Mouse (Mus musculus): ENCODE results near the gene Atf7. TPM values are rescaled to one million over a fixed set of nuclear protein-coding genes. Genes with fewer than 3 reads are reported as not detected.

Gene Atf7
- polyA plus RNA-seq, 1 experiment from 2014 or later, result 22.1 TPM

DNA sequence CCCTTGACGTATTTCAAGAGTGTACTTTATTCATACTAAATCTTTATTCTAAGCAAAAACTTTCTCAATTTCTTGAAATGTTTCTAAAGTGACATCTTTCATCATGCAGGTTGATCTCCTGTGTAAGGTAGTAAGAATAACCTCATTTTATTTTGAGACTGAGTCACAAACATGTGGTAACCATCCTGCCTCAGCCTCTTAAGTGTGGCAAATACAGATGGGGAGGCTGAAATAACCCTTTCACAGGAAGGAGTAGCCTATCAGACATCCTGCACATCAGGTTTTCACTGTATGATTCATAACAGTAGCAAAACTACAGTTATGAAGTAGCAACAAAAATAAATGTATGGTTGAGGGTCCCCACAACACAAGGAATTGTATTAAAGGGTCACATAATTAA is 69.7 kb downstream of the Atf7 start:
- H3K4me2 ChIP-seq, result no peak overlapping the region
- no peak overlapping the region for H3K9ac ChIP-seq (ENCODE audit: low read depth, low read length)
- H3K27ac ChIP-seq (ENCODE audit: low read depth, low read length), result no peak overlapping the region
- no peaks in the 10 kb centered on the region for H3K4me1 ChIP-seq (ENCODE audit: control insufficient read depth, insufficient read depth, low read length)
- no peaks in the 10 kb centered on the region for H3K27me3 ChIP-seq (ENCODE audit: control insufficient read depth, insufficient read depth, low read length)
- WGBS (ENCODE audit: insufficient replicate concordance), result 95% methylated on average over 1 of the region's 1 CpGs
- no peak overlapping the region for H3K4me3 ChIP-seq (ENCODE audit: low read depth, low read length)
- no peak for ATAC-seq (replicated peaks; ENCODE audit: insufficient number of reproducible peaks, low FRiP score, low TSS enrichment)
- peaks cover 32% of the 10 kb centered on the region for H3K36me3 ChIP-seq (ENCODE audit: control insufficient read depth, insufficient read depth, low read length)
- H3K9me3 ChIP-seq (replicated peaks; ENCODE audit: control insufficient read depth, low read length), result no peaks in the 10 kb centered on the region

DNA sequence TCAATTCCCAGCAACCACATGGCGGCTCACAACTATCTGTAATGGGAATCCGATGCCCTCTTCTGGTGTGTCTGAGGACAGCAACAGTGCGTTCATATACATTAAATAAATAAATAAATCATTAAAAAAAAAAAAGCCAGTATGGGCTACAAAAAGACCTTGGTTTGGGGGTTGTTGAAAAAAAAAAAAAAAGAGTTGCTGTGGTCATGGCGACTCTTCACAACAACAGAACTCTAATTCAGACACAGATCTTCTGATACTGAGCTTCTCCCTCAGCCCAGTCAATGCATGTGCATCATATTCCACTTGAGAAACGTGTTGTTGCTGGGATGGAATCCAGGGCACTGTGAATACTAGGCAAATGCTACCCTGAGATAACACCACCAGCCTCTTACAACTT is 72.7 kb downstream of the Atf7 start:
- Histone ChIP-seq H3K36me3 (ENCODE audit: control insufficient read depth, insufficient read depth, low read length) (peaks cover 32% of the 10 kb centered on the region), H3K4me2 (no peak overlapping the region), H3K9me3 (replicated peaks; ENCODE audit: control insufficient read depth, low read length) (no peaks in the 10 kb centered on the region), H3K9ac (ENCODE audit: low read depth, low read length) (no peak overlapping the region), H3K4me1 (ENCODE audit: control insufficient read depth, insufficient read depth, low read length) (no peaks in the 10 kb centered on the region), H3K4me3 (ENCODE audit: low read depth, low read length) (no peak overlapping the region), H3K27me3 (ENCODE audit: control insufficient read depth, insufficient read depth, low read length) (no peaks in the 10 kb centered on the region), H3K27ac (ENCODE audit: low read depth, low read length) (no peak overlapping the region)
- 90% methylated on average over 5 of the region's 5 CpGs for WGBS (ENCODE audit: insufficient replicate concordance)
- ATAC-seq (replicated peaks; ENCODE audit: insufficient number of reproducible peaks, low FRiP score, low TSS enrichment), result no peak

DNA sequence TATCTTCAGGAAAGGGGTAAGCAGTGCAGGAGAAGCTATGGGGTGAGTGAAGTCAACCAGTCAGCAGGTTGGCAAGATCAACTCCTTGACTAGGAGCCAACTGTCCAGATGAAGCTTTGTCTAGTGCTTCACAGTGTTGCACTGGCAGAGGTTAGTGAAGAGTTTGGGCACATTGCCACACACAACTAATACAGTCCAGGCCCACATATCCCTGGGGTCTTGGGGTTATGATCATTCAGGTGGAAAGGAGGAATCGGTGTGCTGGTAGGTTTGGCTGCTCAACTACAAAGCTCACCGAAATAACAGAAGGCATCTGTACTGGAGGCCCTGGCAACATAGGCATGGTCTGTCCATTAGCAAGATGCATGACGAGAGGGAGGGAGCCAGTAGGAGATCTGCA is 77.8 kb downstream of the Atf7 start:
- 93% methylated on average over 3 of the region's 3 CpGs for WGBS (ENCODE audit: insufficient replicate concordance)
- Histone ChIP-seq H3K4me2 (no peak overlapping the region), H3K4me1 (ENCODE audit: control insufficient read depth, insufficient read depth, low read length) (no peaks in the 10 kb centered on the region), H3K36me3 (ENCODE audit: control insufficient read depth, insufficient read depth, low read length) (peaks cover 18% of the 10 kb centered on the region), H3K9ac (ENCODE audit: low read depth, low read length) (no peak overlapping the region), H3K4me3 (ENCODE audit: low read depth, low read length) (no peak overlapping the region), H3K9me3 (replicated peaks; ENCODE audit: control insufficient read depth, low read length) (no peaks in the 10 kb centered on the region), H3K27me3 (ENCODE audit: control insufficient read depth, insufficient read depth, low read length) (no peaks in the 10 kb centered on the region), H3K27ac (ENCODE audit: low read depth, low read length) (no peak overlapping the region)
- no peak for ATAC-seq (replicated peaks; ENCODE audit: insufficient number of reproducible peaks, low FRiP score, low TSS enrichment)

DNA sequence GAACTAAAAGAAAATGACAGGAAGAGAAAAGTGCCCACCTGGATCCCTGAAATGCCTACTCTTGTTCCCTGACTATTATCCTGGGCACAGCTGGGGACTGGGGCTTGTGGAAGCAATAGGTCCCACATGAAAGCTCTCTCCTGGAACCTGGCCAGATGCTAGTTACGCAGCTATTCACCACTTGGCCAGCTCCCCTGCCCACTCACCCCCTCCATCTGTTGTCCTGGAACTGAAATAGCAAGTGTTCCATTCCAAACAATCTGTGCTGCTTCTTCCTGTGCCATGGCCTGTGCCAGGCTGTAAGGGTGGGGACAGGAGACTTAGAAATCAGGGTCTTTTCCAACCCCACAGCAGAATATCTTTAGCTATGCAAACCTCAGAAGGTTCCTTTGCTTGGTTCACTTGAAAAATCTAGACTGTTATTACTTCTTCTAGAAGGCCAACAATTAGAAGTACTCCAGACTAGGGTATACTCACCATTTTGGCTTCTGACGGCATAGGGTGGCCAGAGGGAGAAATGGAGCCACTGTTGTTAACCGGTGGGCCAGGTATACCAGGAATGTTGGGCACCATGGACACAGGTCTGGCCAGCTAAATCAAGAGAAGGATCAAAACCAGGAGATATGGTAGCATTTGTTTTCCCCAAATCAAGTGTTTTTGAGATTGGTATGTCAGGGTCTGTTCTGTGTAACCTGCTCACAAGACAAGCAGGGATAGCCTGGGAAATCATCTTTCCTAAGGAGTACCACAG is 78.4 kb downstream of the Atf7 start:
- 88% methylated on average over 3 of the region's 3 CpGs for WGBS (ENCODE audit: insufficient replicate concordance)
- Histone ChIP-seq H3K9ac (ENCODE audit: low read depth, low read length) (no peak overlapping the region), H3K27ac (ENCODE audit: low read depth, low read length) (no peak overlapping the region), H3K9me3 (replicated peaks; ENCODE audit: control insufficient read depth, low read length) (no peaks in the 10 kb centered on the region), H3K36me3 (ENCODE audit: control insufficient read depth, insufficient read depth, low read length) (peaks cover 13% of the 10 kb centered on the region), H3K27me3 (ENCODE audit: control insufficient read depth, insufficient read depth, low read length) (no peaks in the 10 kb centered on the region), H3K4me1 (ENCODE audit: control insufficient read depth, insufficient read depth, low read length) (no peaks in the 10 kb centered on the region), H3K4me2 (no peak overlapping the region), H3K4me3 (ENCODE audit: low read depth, low read length) (no peak overlapping the region)
- ATAC-seq (replicated peaks; ENCODE audit: insufficient number of reproducible peaks, low FRiP score, low TSS enrichment), result no peak

DNA sequence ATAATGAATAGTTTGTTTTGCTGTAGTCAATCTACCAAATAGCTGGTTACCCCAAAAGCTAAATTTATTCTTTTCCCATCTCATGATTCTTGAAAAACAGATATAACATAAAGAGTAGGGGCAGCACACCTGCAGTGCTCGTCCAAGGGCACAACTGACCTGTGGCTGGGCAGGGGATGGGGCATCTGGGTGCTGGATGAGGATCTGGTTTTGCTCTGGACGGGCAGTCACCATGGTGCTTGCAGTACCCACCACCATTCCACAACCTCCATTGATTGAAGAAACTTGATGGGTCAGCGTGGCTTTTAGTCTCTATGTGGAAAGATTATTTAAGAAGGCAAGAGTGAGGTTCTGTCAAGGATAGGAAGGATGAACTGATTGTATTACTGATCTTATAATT is 79.0 kb downstream of the Atf7 start:
- Histone ChIP-seq H3K4me3 (ENCODE audit: low read depth, low read length) (no peak overlapping the region), H3K4me1 (ENCODE audit: control insufficient read depth, insufficient read depth, low read length) (no peaks in the 10 kb centered on the region), H3K9me3 (replicated peaks; ENCODE audit: control insufficient read depth, low read length) (no peaks in the 10 kb centered on the region), H3K27ac (ENCODE audit: low read depth, low read length) (no peak overlapping the region), H3K36me3 (ENCODE audit: control insufficient read depth, insufficient read depth, low read length) (peaks cover 16% of the 10 kb centered on the region), H3K9ac (ENCODE audit: low read depth, low read length) (no peak overlapping the region), H3K27me3 (ENCODE audit: control insufficient read depth, insufficient read depth, low read length) (no peaks in the 10 kb centered on the region), H3K4me2 (no peak overlapping the region)
- no peak for ATAC-seq (replicated peaks; ENCODE audit: insufficient number of reproducible peaks, low FRiP score, low TSS enrichment)
- 84% methylated on average over 3 of the region's 3 CpGs for WGBS (ENCODE audit: insufficient replicate concordance)

DNA sequence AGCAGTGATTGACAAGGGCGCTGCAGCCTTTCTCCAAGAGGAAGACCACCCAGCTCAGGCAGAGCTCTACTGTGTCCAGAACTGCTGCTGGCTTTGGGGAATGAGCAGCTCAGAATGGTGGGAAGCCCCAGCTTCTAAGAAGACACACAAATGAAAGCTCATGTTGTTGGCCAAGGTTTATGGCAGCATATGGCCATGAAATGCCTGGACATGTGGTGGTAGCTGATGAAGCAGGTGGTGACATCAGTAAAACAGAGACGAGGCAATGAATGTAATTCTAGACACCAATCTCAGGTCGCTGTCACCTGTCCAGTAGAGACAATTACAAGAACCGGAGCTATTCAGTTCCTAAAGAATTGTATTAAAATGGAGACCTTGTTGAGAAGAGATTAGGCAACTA is 80.5 kb downstream of the Atf7 start:
- H3K9me3 ChIP-seq (replicated peaks; ENCODE audit: control insufficient read depth, low read length), result no peaks in the 10 kb centered on the region
- no peak overlapping the region for H3K9ac ChIP-seq (ENCODE audit: low read depth, low read length)
- peaks cover 21% of the 10 kb centered on the region for H3K36me3 ChIP-seq (ENCODE audit: control insufficient read depth, insufficient read depth, low read length)
- no peak for ATAC-seq (replicated peaks; ENCODE audit: insufficient number of reproducible peaks, low FRiP score, low TSS enrichment)
- 96% methylated on average over 4 of the region's 4 CpGs for WGBS (ENCODE audit: insufficient replicate concordance)
- no peak overlapping the region for H3K4me3 ChIP-seq (ENCODE audit: low read depth, low read length)
- no peak overlapping the region for H3K4me2 ChIP-seq
- H3K27ac ChIP-seq (ENCODE audit: low read depth, low read length), result no peak overlapping the region
- no peaks in the 10 kb centered on the region for H3K27me3 ChIP-seq (ENCODE audit: control insufficient read depth, insufficient read depth, low read length)
- H3K4me1 ChIP-seq (ENCODE audit: control insufficient read depth, insufficient read depth, low read length), result no peaks in the 10 kb centered on the region

DNA sequence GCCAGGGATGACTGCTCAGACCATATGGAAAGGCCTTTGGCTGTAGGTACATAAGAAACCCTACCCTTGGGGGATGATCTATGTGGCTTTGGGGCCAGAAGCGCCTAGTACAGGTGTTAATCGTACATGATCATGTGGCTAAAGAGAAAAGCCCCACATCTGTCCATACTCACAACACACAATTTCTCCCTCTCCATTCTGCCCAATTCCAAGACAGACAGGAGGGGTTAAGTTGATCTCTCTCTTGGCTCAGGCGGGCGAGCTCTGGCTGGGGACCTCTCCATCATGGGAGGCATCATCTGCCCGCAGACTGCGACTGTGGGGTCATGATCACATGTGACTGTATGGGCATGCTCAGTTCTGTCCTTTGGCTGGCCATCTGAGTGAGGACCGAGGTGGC is 91.3 kb downstream of the Atf7 start:
- no peaks in the 10 kb centered on the region for H3K4me1 ChIP-seq (ENCODE audit: control insufficient read depth, insufficient read depth, low read length)
- no peak overlapping the region for H3K9ac ChIP-seq (ENCODE audit: low read depth, low read length)
- ATAC-seq (replicated peaks; ENCODE audit: insufficient number of reproducible peaks, low FRiP score, low TSS enrichment), result no peak
- H3K36me3 ChIP-seq (ENCODE audit: control insufficient read depth, insufficient read depth, low read length), result peaks cover 19% of the 10 kb centered on the region
- no peak overlapping the region for H3K4me2 ChIP-seq
- no peak overlapping the region for H3K27ac ChIP-seq (ENCODE audit: low read depth, low read length)
- 89% methylated on average over 7 of the region's 7 CpGs for WGBS (ENCODE audit: insufficient replicate concordance)
- H3K4me3 ChIP-seq (ENCODE audit: low read depth, low read length), result no peak overlapping the region
- no peaks in the 10 kb centered on the region for H3K9me3 ChIP-seq (replicated peaks; ENCODE audit: control insufficient read depth, low read length)
- H3K27me3 ChIP-seq (ENCODE audit: control insufficient read depth, insufficient read depth, low read length), result no peaks in the 10 kb centered on the region

DNA sequence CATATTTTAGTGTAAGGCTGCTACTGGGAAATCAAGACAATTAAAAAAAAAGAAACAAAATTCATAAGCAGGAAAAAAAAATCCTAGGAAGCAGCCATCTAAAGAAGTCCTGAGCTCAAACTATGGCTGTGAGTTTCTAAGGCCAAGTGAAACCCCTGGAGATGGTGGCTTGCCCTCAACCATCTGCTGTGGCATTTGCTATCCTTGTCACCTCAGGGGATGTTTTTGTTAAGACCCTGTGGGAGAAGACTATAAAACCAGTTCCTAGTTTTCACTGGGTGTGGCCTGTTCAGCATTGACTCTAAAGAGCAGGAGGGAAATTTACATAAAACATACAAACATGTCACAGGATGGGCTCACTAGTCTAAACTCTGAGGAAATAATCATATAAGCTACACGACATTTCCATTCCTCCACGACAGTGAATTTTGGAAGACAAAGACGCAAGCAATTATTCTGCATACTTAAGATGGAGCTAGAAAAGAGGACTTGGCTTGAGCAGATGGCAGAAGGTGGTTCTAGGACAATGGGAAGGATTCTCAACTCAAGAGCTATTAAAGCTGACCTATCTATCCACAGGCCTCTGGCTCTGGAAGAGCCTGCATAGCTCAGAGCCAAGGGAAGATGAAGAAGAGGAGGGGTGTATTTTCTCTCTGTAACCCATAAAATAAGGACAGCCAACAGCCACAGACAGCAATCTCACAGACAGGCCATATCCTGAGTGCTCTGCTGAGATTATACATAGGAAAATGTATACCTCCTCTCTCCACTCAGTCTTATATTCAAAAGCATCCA is 93.0 kb downstream of the Atf7 start:
- 88% methylated on average over 3 of the region's 3 CpGs for WGBS (ENCODE audit: insufficient replicate concordance)
- Histone ChIP-seq H3K27me3 (ENCODE audit: control insufficient read depth, insufficient read depth, low read length) (no peaks in the 10 kb centered on the region), H3K4me3 (ENCODE audit: low read depth, low read length) (no peak overlapping the region), H3K4me2 (no peak overlapping the region), H3K36me3 (ENCODE audit: control insufficient read depth, insufficient read depth, low read length) (peaks cover 18% of the 10 kb centered on the region), H3K4me1 (ENCODE audit: control insufficient read depth, insufficient read depth, low read length) (no peaks in the 10 kb centered on the region), H3K9ac (ENCODE audit: low read depth, low read length) (no peak overlapping the region), H3K9me3 (replicated peaks; ENCODE audit: control insufficient read depth, low read length) (no peaks in the 10 kb centered on the region), H3K27ac (ENCODE audit: low read depth, low read length) (no peak overlapping the region)
- no peak for ATAC-seq (replicated peaks; ENCODE audit: insufficient number of reproducible peaks, low FRiP score, low TSS enrichment)
